Mouse (Mus musculus): ENCODE measurements around the gene B3gnt8. TPM values are rescaled to one million over a fixed set of nuclear protein-coding genes. Genes with fewer than 3 reads are reported as not detected.
A peak's percentile ranks its signal among the peaks of the same experiment; 100 is the strongest.

Gene B3gnt8
- polyA plus RNA-seq, 1 experiment from 2014 or later, result 5.9 TPM

DNA sequence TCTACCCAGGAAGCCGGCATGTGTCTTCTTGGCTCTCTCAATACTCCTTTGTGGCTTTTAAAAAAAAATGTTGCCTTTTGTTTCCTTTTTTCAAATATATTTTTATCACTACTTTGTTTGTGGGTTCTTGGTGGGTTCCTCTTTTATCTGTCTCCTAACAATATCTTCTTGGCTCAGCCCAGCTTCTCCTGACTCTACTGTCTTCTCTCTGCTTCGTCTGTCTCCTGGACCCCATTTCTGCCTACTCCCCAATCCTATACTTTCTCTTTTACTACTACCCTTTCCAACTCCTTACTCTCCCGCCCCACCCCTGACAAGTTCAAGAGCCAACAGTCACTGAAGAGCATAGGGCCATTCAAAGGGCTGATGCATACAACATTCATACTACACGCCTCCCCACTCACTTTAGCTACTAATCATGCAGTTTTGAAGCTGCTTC, 19.8 kb upstream of the B3gnt8 start:
- Histone ChIP-seq H3K9me3 (no peaks in the 10 kb centered on the region), H3K27ac (no peak overlapping the region), H3K4me3 (no peak overlapping the region), H3K4me1 (no peaks in the 10 kb centered on the region), H3K4me2 (no peak overlapping the region), H3K9ac (no peak overlapping the region), H3K36me3 (no peaks in the 10 kb centered on the region), H3K27me3 (no peaks in the 10 kb centered on the region)
- 79% methylated on average over 4 of the region's 4 CpGs for WGBS
- ATAC-seq (ENCODE audit: insufficient number of reproducible peaks, insufficient read depth, low FRiP score, low TSS enrichment, low read depth), result no peak

DNA sequence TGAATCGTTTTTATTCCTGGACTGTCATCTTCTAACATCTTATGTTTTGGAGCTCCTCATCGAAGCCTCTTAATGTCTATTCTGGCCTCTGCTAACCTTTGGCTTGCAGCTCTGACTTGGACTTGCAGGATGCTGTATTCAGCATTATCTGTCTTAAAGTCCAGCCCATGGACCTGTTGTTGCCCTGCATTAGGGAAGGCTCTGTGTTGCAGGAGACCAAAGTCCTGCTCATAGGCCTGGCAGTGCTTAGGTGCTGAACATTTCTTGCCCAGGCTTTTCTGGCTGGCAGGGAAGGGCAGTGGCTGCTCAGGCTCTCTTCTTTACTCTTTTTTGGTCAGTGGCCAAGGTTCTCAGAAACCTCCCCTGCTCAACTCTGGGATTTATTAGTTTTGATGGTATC, 19.3 kb upstream of the B3gnt8 start:
- no peak overlapping the region for H3K27ac ChIP-seq
- no peaks in the 10 kb centered on the region for H3K4me1 ChIP-seq
- H3K4me2 ChIP-seq, result no peak overlapping the region
- no peak overlapping the region for H3K9ac ChIP-seq
- H3K36me3 ChIP-seq, result no peaks in the 10 kb centered on the region
- 74% methylated on average over 2 of the region's 2 CpGs for WGBS
- H3K27me3 ChIP-seq, result no peaks in the 10 kb centered on the region
- H3K4me3 ChIP-seq, result no peak overlapping the region
- no peaks in the 10 kb centered on the region for H3K9me3 ChIP-seq
- ATAC-seq (ENCODE audit: insufficient number of reproducible peaks, insufficient read depth, low FRiP score, low TSS enrichment, low read depth), result no peak

DNA sequence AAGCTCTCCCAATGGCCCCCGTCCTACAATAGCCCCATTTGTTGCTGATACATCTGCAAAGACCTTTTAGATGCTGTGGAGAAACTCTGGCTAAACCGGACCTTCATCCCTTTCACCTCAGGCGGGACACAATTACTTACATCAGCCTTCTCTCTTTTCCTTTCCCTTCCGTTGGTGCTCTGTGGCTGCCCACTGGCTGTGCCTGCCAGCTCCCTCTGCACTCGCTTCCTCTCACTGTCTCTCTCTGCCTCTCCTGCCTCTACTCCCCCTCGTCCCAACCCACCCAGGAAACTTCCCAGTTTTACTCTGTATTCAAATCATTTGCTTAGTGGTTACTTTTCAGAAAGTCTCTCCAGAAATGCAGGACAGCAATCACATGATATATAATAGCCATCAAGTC, 16.4 kb upstream of the B3gnt8 start:
- Histone ChIP-seq H3K4me3 (no peak overlapping the region), H3K36me3 (no peaks in the 10 kb centered on the region), H3K4me2 (no peak overlapping the region), H3K9ac (no peak overlapping the region), H3K4me1 (no peaks in the 10 kb centered on the region), H3K27ac (no peak overlapping the region), H3K9me3 (no peaks in the 10 kb centered on the region), H3K27me3 (no peaks in the 10 kb centered on the region)
- 36% methylated on average over 6 of the region's 6 CpGs for WGBS
- no peak for ATAC-seq (ENCODE audit: insufficient number of reproducible peaks, insufficient read depth, low FRiP score, low TSS enrichment, low read depth)

DNA sequence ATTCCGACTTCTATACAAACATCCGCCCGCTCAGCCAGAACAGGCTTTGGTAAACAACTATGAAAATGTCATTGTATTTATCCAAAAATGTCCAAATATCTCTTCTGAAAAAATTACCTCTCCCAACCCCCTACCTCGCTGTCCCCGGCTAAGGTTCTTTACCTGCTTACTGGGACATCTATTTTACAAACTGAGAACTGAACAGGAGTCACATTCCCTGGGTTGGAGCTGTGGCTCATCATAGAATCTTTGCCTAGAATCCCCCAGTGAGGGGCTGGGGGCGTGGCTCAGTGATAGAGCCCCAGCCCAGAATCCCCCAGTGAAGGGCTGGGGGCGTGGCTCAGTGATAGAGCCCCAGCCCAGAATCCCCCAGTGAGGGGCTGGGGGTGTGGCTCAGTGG, 15.0 kb upstream of the B3gnt8 start:
- H3K9ac ChIP-seq, result no peak overlapping the region
- no peaks in the 10 kb centered on the region for H3K9me3 ChIP-seq
- H3K27me3 ChIP-seq, result no peaks in the 10 kb centered on the region
- 43% methylated on average over 7 of the region's 7 CpGs for WGBS
- no peaks in the 10 kb centered on the region for H3K36me3 ChIP-seq
- H3K4me1 ChIP-seq, result no peaks in the 10 kb centered on the region
- no peak overlapping the region for H3K4me3 ChIP-seq
- H3K27ac ChIP-seq, result no peak overlapping the region
- no peak overlapping the region for H3K4me2 ChIP-seq
- ATAC-seq (ENCODE audit: insufficient number of reproducible peaks, insufficient read depth, low FRiP score, low TSS enrichment, low read depth), result no peak

DNA sequence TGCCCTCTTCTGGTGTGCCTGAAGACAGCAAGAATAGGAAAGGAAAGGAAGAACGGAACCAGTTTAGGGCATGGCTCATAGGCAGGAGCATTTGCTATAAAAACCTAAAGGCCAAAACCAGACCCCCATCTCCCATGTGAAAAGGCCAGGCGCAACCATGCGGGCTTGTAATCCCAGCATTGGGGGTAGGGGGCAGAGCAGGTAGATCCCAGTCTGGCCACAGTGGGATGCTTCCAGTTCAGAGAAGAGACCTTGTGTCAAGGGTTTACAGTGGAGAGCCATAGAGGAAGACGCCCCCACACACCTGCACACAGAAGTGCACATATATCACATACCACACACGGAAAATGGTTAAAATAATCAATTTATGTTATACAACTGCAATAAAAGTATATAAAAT, 12.4 kb upstream of the B3gnt8 start:
- WGBS, result 90% methylated on average over 5 of the region's 5 CpGs
- no peaks in the 10 kb centered on the region for H3K4me1 ChIP-seq
- no peak for ATAC-seq (ENCODE audit: insufficient number of reproducible peaks, insufficient read depth, low FRiP score, low TSS enrichment, low read depth)

DNA sequence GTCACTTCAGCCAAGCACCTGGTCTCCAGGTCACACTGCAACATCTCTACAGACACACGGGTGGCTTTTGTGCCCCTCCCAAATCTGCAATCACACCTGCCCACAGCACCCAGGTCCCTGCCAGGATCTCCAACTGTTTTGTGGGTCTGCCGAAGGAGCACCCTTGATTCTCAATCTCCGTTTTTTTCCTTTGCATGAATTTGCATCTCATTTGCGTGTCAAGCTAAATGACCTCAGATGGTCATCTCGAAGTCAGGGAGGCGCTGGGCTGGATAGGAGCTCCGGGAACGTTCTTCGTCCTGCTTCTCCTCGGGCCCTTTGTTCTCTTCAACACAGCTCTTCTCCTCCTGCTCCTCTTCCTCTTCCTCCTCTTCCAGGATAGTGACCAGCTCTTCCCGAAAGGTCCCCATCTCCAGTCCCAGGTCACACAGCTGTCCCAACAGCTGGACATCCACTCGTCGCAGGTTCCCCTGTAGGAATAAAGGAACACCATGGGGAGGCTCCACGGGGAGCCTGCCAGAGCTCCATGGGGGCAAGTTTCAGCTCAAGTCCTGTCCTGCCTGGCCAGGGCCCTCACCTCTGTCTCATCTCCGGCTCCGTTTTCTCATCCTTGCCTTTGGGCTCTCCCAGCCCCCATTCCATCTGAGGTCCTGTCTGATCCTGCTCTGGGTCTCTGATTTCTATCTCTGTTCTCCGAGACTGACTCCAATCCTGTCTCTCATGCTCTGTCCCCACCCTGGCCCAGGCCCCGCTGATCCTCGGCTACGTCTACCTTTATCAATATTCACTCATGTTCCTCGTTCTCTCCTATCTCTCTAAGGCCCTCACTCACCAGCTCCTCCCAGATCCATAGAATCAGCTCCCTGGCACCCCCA, 11.4 kb upstream of the B3gnt8 start:
- H3K36me3 ChIP-seq, result no peaks in the 10 kb centered on the region
- H3K9me3 ChIP-seq, result no peaks in the 10 kb centered on the region
- H3K4me1 ChIP-seq, result peaks cover 6% of the 10 kb centered on the region
- ATAC-seq (ENCODE audit: insufficient number of reproducible peaks, insufficient read depth, low FRiP score, low TSS enrichment, low read depth), result no peak
- no peak overlapping the region for H3K4me2 ChIP-seq
- no peak overlapping the region for H3K9ac ChIP-seq
- no peak overlapping the region for H3K27ac ChIP-seq
- H3K27me3 ChIP-seq, result no peaks in the 10 kb centered on the region
- 70% methylated on average over 21 of the region's 21 CpGs for WGBS
- no peak overlapping the region for H3K4me3 ChIP-seq

More for the DNA sequence above, 12.4 kb upstream of the B3gnt8 start:
- Histone ChIP-seq H3K4me2 (no peak overlapping the region), H3K27ac (no peak overlapping the region), H3K27me3 (no peaks in the 10 kb centered on the region), H3K36me3 (no peaks in the 10 kb centered on the region), H3K9me3 (no peaks in the 10 kb centered on the region), H3K9ac (no peak overlapping the region), H3K4me3 (no peak overlapping the region)

DNA sequence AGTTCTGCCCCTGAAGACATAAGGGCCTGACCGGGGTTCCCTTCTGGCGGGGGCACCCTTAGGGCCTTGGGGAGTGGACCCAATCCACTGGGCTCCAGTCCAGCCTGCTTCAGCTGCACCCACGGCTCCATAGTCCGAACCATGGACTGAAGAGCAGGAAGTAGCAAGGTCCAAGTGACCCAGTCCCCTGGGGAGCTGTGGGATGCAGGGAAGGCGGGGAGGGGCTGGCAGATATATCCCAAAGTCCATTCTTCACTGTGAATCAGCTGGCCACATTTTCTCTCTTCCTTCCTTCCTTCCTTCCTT, 10.8 kb upstream of the B3gnt8 start, which contains the start of gene Erich4:
Gene Erich4, minus strand, starts transcription at position 187 of the 306 bp plus-strand sequence.
- Histone ChIP-seq H3K36me3 (peaks cover 1% of the 10 kb centered on the region), H3K9me3 (no peaks in the 10 kb centered on the region)
- 84% methylated on average over 5 of the region's 5 CpGs for WGBS

DNA sequence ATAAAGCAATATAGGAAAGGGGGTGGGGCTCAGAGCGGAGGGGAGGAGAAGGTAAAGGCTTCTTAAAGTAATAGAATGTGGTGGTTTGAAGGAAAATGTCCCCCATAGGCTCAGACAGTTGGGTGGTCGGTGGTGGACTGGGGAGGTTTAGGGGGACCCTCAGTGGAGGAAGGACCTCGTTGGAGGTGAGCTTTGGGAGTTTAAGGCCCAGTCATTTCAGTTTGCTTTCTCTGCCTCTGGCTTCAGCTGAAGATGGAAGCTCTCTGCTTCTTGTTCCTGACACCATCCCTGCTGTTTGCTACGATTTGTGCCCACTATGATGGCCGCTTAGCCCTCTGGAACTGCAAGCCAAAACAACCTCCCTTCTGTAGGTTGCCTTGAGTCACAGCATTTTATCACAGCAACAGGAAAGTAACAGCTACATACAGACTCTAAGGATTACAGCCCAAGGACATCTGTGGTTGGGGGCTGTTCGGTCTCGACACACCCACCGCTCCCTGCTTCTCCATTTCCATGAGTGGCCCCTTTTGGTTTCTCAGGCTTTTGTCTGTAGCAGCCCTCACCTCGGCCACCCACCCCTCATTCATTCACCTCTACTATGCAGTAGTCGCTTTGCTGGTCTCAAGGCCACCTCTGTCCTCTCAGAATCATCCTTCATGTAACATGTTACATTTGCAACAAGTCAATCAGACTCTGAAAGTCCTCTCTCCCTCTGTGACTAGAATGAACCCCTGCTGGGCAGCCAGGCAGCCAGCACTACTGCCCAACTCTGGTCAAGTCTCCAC, 8.9 kb upstream of the B3gnt8 start:
- WGBS, result 78% methylated on average over 10 of the region's 10 CpGs

More for the DNA sequence above, 10.8 kb upstream of the B3gnt8 start, which contains the start of gene Erich4:
- Histone ChIP-seq H3K4me1 (peaks cover 8% of the 10 kb centered on the region), H3K4me3 (no peak within 1 kb of the TSS), H3K27me3 (no peaks in the 10 kb centered on the region), H3K4me2 (no peak within 1 kb of the TSS), H3K27ac (no peak within 1 kb of the TSS), H3K9ac (no peak within 1 kb of the TSS)
- no peak for ATAC-seq (ENCODE audit: insufficient number of reproducible peaks, insufficient read depth, low FRiP score, low TSS enrichment, low read depth)

DNA sequence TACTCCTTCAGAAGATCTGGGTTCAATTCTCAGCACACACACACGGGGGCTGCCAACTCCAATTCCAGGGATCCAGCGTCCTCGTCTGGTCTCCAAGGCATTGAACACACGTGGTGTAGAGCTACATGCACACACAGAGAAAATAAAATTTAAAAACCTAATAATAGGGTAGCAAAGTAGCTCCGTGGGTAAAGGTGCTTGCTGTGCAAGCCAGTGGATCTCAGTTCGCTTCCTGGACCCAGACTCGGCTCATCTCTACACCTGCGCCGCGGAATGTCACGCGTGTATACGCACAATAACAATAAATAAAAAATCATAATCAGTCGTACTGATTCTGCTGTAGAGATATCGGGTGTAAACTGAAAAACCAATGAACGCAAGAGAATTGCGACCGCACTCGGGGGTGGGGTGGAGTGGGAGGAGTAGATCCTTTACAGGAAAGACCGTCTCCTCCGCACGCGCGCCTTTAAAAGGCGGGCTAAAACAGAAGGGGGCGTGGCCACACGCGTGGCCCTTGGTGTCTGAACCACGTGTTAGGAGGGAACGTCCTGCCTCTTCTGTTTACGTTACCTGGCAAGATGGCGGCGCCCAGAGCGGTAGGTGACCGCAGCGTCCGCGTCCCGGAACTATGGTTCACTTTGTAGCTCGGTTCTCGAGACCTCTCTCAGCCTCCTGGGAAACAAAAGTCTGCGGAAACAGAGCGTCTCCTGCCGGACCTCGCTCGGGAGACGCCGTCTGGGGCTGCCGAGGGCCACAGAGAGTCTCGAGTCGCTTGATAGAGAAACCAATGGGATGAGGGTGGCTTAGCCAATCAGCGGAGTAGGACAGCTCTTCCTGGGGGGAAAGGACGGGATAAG, 7.4 kb upstream of the B3gnt8 start, which contains the start of gene Dmac2:
Gene Dmac2, plus strand, starts transcription at position 550 of the 857 bp plus-strand sequence.
- peak; percentile 85 for ATAC-seq (ENCODE audit: insufficient number of reproducible peaks, insufficient read depth, low FRiP score, low TSS enrichment, low read depth)

More for the DNA sequence above, 8.9 kb upstream of the B3gnt8 start:
- no peaks in the 10 kb centered on the region for H3K27me3 ChIP-seq
- no peak for ATAC-seq (ENCODE audit: insufficient number of reproducible peaks, insufficient read depth, low FRiP score, low TSS enrichment, low read depth)
- no peak overlapping the region for H3K4me3 ChIP-seq
- H3K4me1 ChIP-seq, result peaks cover 8% of the 10 kb centered on the region
- H3K27ac ChIP-seq, result no peak overlapping the region
- H3K4me2 ChIP-seq, result no peak overlapping the region
- H3K9ac ChIP-seq, result no peak overlapping the region
- peaks cover 20% of the 10 kb centered on the region for H3K36me3 ChIP-seq
- H3K9me3 ChIP-seq, result no peaks in the 10 kb centered on the region

DNA sequence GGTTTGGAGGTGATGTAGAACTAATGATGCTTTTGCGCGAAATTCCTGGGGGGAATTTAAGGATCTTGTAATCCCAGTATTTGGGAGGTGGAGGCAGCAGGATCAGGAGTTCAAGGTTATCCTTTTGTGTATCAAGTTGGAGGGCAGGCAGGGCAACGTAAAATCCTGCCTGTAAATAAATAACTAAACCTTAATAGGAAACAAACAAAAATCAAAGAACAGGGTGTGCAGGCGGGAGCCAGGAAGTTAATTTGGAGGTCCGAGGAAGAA, 6.8 kb upstream of the B3gnt8 start:
- H3K36me3 ChIP-seq, result peaks cover 37% of the 10 kb centered on the region
- no peak overlapping the region for H3K27ac ChIP-seq
- H3K9ac ChIP-seq, result peak overlapping the region; percentile 69
- 16% methylated on average over 5 of the region's 5 CpGs for WGBS
- no peak for ATAC-seq (ENCODE audit: insufficient number of reproducible peaks, insufficient read depth, low FRiP score, low TSS enrichment, low read depth)
- peaks cover 8% of the 10 kb centered on the region for H3K4me1 ChIP-seq
- peak overlapping the region; percentile 66 for H3K4me2 ChIP-seq
- H3K27me3 ChIP-seq, result no peaks in the 10 kb centered on the region
- H3K4me3 ChIP-seq, result peak overlapping the region; percentile 57
- H3K9me3 ChIP-seq, result no peaks in the 10 kb centered on the region

More for the DNA sequence above, 7.4 kb upstream of the B3gnt8 start, which contains the start of gene Dmac2:
- Histone ChIP-seq H3K27me3 (no peaks in the 10 kb centered on the region), H3K4me1 (peaks cover 8% of the 10 kb centered on the region), H3K4me2 (peak within 1 kb of the TSS; percentile 66), H3K27ac (no peak within 1 kb of the TSS), H3K4me3 (peak within 1 kb of the TSS; percentile 57), H3K36me3 (peaks cover 33% of the 10 kb centered on the region), H3K9ac (peak within 1 kb of the TSS; percentile 69), H3K9me3 (no peaks in the 10 kb centered on the region)
- 1% methylated on average over 53 of the region's 53 CpGs for WGBS

DNA sequence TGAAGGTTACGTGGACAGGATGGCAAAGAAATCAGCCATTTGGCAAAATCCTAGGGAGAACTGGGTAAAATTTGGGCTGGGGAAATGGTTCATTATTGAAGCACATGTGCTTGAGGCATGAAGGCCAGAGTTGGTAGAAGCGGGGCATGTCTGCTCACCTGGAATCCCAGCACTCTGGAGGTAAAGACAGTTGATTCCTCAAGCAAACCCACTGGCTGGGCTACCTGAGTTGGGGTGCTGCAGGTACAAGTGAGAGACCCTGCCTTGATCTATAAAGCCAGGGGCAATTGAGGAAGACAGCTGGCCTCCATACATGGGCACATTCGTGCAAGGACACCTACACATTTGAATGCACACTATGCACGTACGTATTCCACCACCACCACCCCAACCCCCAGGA, 6.4 kb upstream of the B3gnt8 start:
- H3K9me3 ChIP-seq, result no peaks in the 10 kb centered on the region
- H3K27me3 ChIP-seq, result no peaks in the 10 kb centered on the region
- peak overlapping the region; percentile 57 for H3K4me3 ChIP-seq
- no peak for ATAC-seq (ENCODE audit: insufficient number of reproducible peaks, insufficient read depth, low FRiP score, low TSS enrichment, low read depth)
- peaks cover 41% of the 10 kb centered on the region for H3K36me3 ChIP-seq
- peak overlapping the region; percentile 66 for H3K4me2 ChIP-seq
- no peak overlapping the region for H3K27ac ChIP-seq
- 89% methylated on average over 5 of the region's 5 CpGs for WGBS
- peaks cover 8% of the 10 kb centered on the region for H3K4me1 ChIP-seq
- H3K9ac ChIP-seq, result no peak overlapping the region

Measured in embryonic facial prominence, embryonic 13.5 days (tissue).